ENCODE assay signal across 17 mouse cellular contexts in genomic region chr6:24543119-24543591, GRCm38 (mm10). TPM values are rescaled to one million over a fixed set of nuclear protein-coding genes. Genes with fewer than 3 reads are reported as not detected.
DNase-seq lines count a peak whose midpoint lies in the region; ATAC-seq and TF ChIP-seq lines count a peak whose summit lies in the region.
"Had no signal": no experiment of that assay in that cellular context is flagged by ENCODE, and none has a peak within 500 bp of the region (broad histone marks: within the 10 kb centered on the region; RNA-seq: fewer than 3 reads in every experiment).

No protein-coding gene starts in this region.

- H3K79me2 ChIP-seq in heart, adult 2 months (replicated peaks; ENCODE audit: control insufficient read depth, insufficient read depth, low read length), result no peaks in the 10 kb centered on the region
- no peaks in the 10 kb centered on the region for H3K79me2 ChIP-seq in CH12.LX (replicated peaks; ENCODE audit: control insufficient read depth, extremely low read depth, insufficient read depth, poor library complexity, severe bottlenecking)

- peak overlapping the region; percentile 92 for H3K27ac ChIP-seq in heart, adult 2 months
- no peak overlapping the region for H3K27ac ChIP-seq in CH12.LX (ENCODE audit: insufficient read depth, low read depth)
- H3K27ac ChIP-seq in heart, embryonic 10.5 days, result peak overlapping the region; percentile 30; the same call in 1 of the 2 replicates
- H3K27ac ChIP-seq: midbrain, embryonic 10.5 days; stomach, postnatal 0 days had no signal

- H3K9ac ChIP-seq in heart, adult 2 months (ENCODE audit: low read depth, low read length), result peak overlapping the region; percentile 68
- H3K9ac ChIP-seq in CH12.LX (ENCODE audit: insufficient read depth, low read depth), result no peak overlapping the region

- H3K4me1 ChIP-seq in heart, adult 2 months (ENCODE audit: control insufficient read depth, insufficient read depth, low read length), result no peaks in the 10 kb centered on the region; the same call in none of the 2 replicates
- peaks cover 0 to 20% of the 10 kb centered on the region in 2 experiments; a peak in 2 of 4 replicates for H3K4me1 ChIP-seq in CH12.LX (ENCODE audit: control insufficient read depth in 1 of 2, insufficient read depth in 2 of 2)
- H3K4me1 ChIP-seq in heart, embryonic 10.5 days, result peaks cover 26% of the 10 kb centered on the region
- H3K4me1 ChIP-seq: midbrain, embryonic 10.5 days had no signal

- intact Hi-C loops in heart, adult 2 months (cut with DNase I), result loop anchor here (5.0 kb wide), 1 partner anchor 54 kb away; the partner anchor contains the start of gene Lmod2
- intact Hi-C loops in heart, postnatal 36 days (cut with DNase I), result no loop called here

- H3K4me3 ChIP-seq in heart, adult 2 months, result peak overlapping the region; percentile 36
- H3K4me3 ChIP-seq in CH12.LX (replicated peaks in 1 of 3; ENCODE audit: low read depth in 2 of 3, low read length in 2 of 3, poor library complexity in 1 of 3), result no peak overlapping the region
- H3K4me3 ChIP-seq in heart, embryonic 10.5 days, result no peak overlapping the region
- H3K4me3 ChIP-seq: midbrain, embryonic 10.5 days had no signal

- TF ChIP-seq RAD21 in CH12.LX (IDR thresholded peaks at IDR 0.05; ENCODE audit: low read depth, low read length), result no peak

- dilution Hi-C loops in CH12.LX (cut with MboI; ENCODE audit: extremely low pct_ligation_motif_present, extremely low pct_unique_long_range_greater_than_20kb, low sequenced_read_pairs), result no loop called here

- 38% methylated on average over 6 of the region's 6 CpGs for WGBS in heart, adult 2 months
- 48% methylated on average over 6 of the region's 6 CpGs for WGBS in heart, embryonic 10.5 days

- no peaks in the 10 kb centered on the region for H3K27me3 ChIP-seq in heart, adult 2 months (ENCODE audit: control insufficient read depth, insufficient read depth, low read length)
- H3K27me3 ChIP-seq in CH12.LX (replicated peaks), result no peaks in the 10 kb centered on the region
- no peaks in the 10 kb centered on the region for H3K27me3 ChIP-seq in heart, embryonic 10.5 days (ENCODE audit: insufficient read depth, poor library complexity, severe bottlenecking)

- no peak for ATAC-seq in erythroblast, adult 5-6 weeks (replicated peaks; ENCODE audit: low FRiP score, poor library complexity, severe bottlenecking)
- ATAC-seq: activated CD4-positive, CD25-positive, alpha-beta regulatory T cell, adult 4 months had no signal

- TF ChIP-seq EP300 in heart, adult 2 months (IDR thresholded peaks at IDR 0.05; ENCODE audit: insufficient read depth, low read depth, low read length), result no peak
- TF ChIP-seq EP300 in CH12.LX (IDR thresholded peaks at IDR 0.05; ENCODE audit: low read length), result no peak

- peaks cover 4% of the 10 kb centered on the region; the same call in 1 of the 2 replicates for H3K36me3 ChIP-seq in heart, adult 2 months (ENCODE audit: control insufficient read depth, insufficient read depth, low read length)
- H3K36me3 ChIP-seq in CH12.LX (replicated peaks in 1 of 2; ENCODE audit: control insufficient read depth in 1 of 2, insufficient read depth in 1 of 2, low read length in 1 of 2), result no peaks in the 10 kb centered on the region
- H3K36me3 ChIP-seq in heart, embryonic 10.5 days, result no peaks in the 10 kb centered on the region
- H3K36me3 ChIP-seq: midbrain, embryonic 10.5 days had no signal

- peak; percentile 23; the same call in 1 of the 2 replicates for TF ChIP-seq POLR2A in heart, adult 2 months (IDR thresholded peaks at IDR 0.05; ENCODE audit: insufficient read depth, low read depth, low read length)
- no peak for TF ChIP-seq POLR2A in CH12.LX (IDR thresholded peaks at IDR 0.05; ENCODE audit: low read depth, low read length)

- no peaks in the 10 kb centered on the region for H3K9me3 ChIP-seq in CH12.LX (replicated peaks; ENCODE audit: low read length)
- no peaks in the 10 kb centered on the region for H3K9me3 ChIP-seq in heart, embryonic 10.5 days
- H3K9me3 ChIP-seq: midbrain, embryonic 10.5 days had no signal

- TF ChIP-seq CTCF in heart, adult 2 months (IDR thresholded peaks at IDR 0.05), result no peak
- no peak for TF ChIP-seq CTCF in CH12.LX (conservative IDR thresholded peaks at IDR 0.05 in 1 of 2, IDR thresholded peaks at IDR 0.05 in 1 of 2; ENCODE audit: low read depth in 2 of 2, low read length in 2 of 2)

- no peak overlapping the region for H3K4me2 ChIP-seq in CH12.LX (ENCODE audit: insufficient read depth, low read depth, poor library complexity, severe bottlenecking)

- peak in 1 of 2 experiments; percentile 51 for DNase-seq in heart, adult 2 months
- no peak for DNase-seq in heart, postnatal 36 days
- no peak for DNase-seq in CH12.LX (ENCODE audit: extremely low read depth)
- peak; percentile 45 to 48 for DNase-seq in cerebellum, adult 18-20 months
- DNase-seq in heart, embryonic 10.5 days (ENCODE audit: low spot score), result no peak
- DNase-seq in ovary, postnatal 36 days (ENCODE audit: low spot score), result no peak
- no peak for DNase-seq in lung, postnatal 14 days
- DNase-seq: kidney, postnatal 4 days; liver; spleen, adult 18-20 months; thymus, postnatal 36 days had no signal

- in situ Hi-C loops in CH12.LX (cut with MboI; ENCODE audit: low pct_ligation_motif_present, low pct_unique_long_range_greater_than_20kb, low sequenced_read_pairs), result no loop called here

TF ChIP-seq in CH12.LX, 34 proteins besides CTCF, POLR2A, EP300 and RAD21:
- no peak for TF ChIP-seq POLR2AphosphoS2 (IDR thresholded peaks at IDR 0.05; ENCODE audit: low read depth, low read length)
- peak; percentile 49; the same call in 1 of the 2 replicates for TF ChIP-seq MAFK (IDR thresholded peaks at IDR 0.05; ENCODE audit: insufficient replicate concordance, low read length)

RNA-seq across cellular contexts. Expression of gene Asb15, which starts 15.2 kb away (rescaled TPM):
- total RNA-seq in heart, adult 2 months (2021), result 10 to 100 TPM; 61.4 to 69.9 TPM
- polyA plus RNA-seq in heart, adult 2 months (2012; rRNA removed), result 31.0 and 61.4 TPM in 2 replicates
- total RNA-seq in heart, postnatal 36 days (2021), result 10 to 100 TPM; 52.2 to 59.3 TPM
- total RNA-seq in CH12.LX (2012; rRNA removed) (not detected in 2 replicates), CH12.LX (2014; rRNA removed) (not detected in 2 replicates)
- polyA plus RNA-seq in CH12.LX (2012; ENCODE audit: insufficient read length, low read depth), result 0.10 TPM in 2 replicates
- polyA plus RNA-seq in heart, embryonic 10.5 days (2016; fragmentation: Nextera tagmentation; extraction: Ambion mirVana), result not detected in 2 replicates
- not detected in 2 replicates for total RNA-seq in erythroblast, adult 5-6 weeks (2015; ENCODE audit: low replicate concordance)
- total RNA-seq in erythroblast, adult 5-6 weeks (2017; ENCODE audit: low replicate concordance), result not detected in 2 replicates
- polyA plus RNA-seq: activated CD4-positive, CD25-positive, alpha-beta regulatory T cell, adult 4 months; C2C12; hindbrain, embryonic 11.5 days; midbrain, embryonic 10.5 days had no signal

RNA-seq across cellular contexts. Expression of gene Ndufa5, which starts 15.3 kb away (rescaled TPM):
- 1,000 to 10,000 TPM; 1,490 to 1,734 TPM for total RNA-seq in heart, adult 2 months (2021)
- 66.3 and 92.6 TPM in 2 replicates for polyA plus RNA-seq in heart, adult 2 months (2012; rRNA removed)
- total RNA-seq in heart, postnatal 36 days (2021), result 1,000 to 10,000 TPM; 1,562 to 1,637 TPM
- total RNA-seq in CH12.LX (2012; rRNA removed) (162 and 222 TPM in 2 replicates), CH12.LX (2014; rRNA removed) (67.2 and 92.0 TPM in 2 replicates)
- polyA plus RNA-seq in CH12.LX (2012; ENCODE audit: insufficient read length, low read depth), result 372 and 433 TPM in 2 replicates
- polyA plus RNA-seq in heart, embryonic 10.5 days (2016; fragmentation: Nextera tagmentation; extraction: Ambion mirVana), result 471 and 587 TPM in 2 replicates
- 14.0 and 24.2 TPM in 2 replicates for total RNA-seq in erythroblast, adult 5-6 weeks (2015; ENCODE audit: low replicate concordance)
- 44.5 and 82.2 TPM in 2 replicates for total RNA-seq in erythroblast, adult 5-6 weeks (2017; ENCODE audit: low replicate concordance)

RNA-seq across cellular contexts. Expression of gene Iqub, which starts 28.3 kb away (rescaled TPM):
- under 1 TPM; 0.47 to 0.52 TPM for total RNA-seq in heart, adult 2 months (2021)
- 0.06 and 0.08 TPM in 2 replicates for polyA plus RNA-seq in heart, adult 2 months (2012; rRNA removed)
- under 1 TPM; 0.42 to 0.46 TPM for total RNA-seq in heart, postnatal 36 days (2021)
- total RNA-seq in CH12.LX (2012; rRNA removed) (not detected in 2 replicates), CH12.LX (2014; rRNA removed) (not detected in 2 replicates)
- polyA plus RNA-seq in CH12.LX (2012; ENCODE audit: insufficient read length, low read depth), result not detected in 2 replicates
- 0.30 and 0.38 TPM in 2 replicates for polyA plus RNA-seq in heart, embryonic 10.5 days (2016; fragmentation: Nextera tagmentation; extraction: Ambion mirVana)
- not detected in 2 replicates for total RNA-seq in erythroblast, adult 5-6 weeks (2015; ENCODE audit: low replicate concordance)
- not detected in 2 replicates for total RNA-seq in erythroblast, adult 5-6 weeks (2017; ENCODE audit: low replicate concordance)
- polyA plus RNA-seq: activated CD4-positive, CD25-positive, alpha-beta regulatory T cell, adult 4 months; C2C12; stomach, postnatal 0 days had no signal

RNA-seq across cellular contexts. Expression of gene Lmod2, which starts 54.4 kb away (rescaled TPM):
- 100 to 1,000 TPM; 691 to 757 TPM for total RNA-seq in heart, adult 2 months (2021)
- polyA plus RNA-seq in heart, adult 2 months (2012; rRNA removed), result 191 and 268 TPM in 2 replicates
- 1,000 to 10,000 TPM in 1 of 2 experiments, 100 to 1,000 TPM in 1; 760 to 1,125 TPM for total RNA-seq in heart, postnatal 36 days (2021)
- total RNA-seq in CH12.LX (2012; rRNA removed), result not detected in 2 replicates
- total RNA-seq in CH12.LX (2014; rRNA removed), result not detected in 2 replicates
- not detected in 2 replicates for polyA plus RNA-seq in CH12.LX (2012; ENCODE audit: insufficient read length, low read depth)
- 19.9 and 36.7 TPM in 2 replicates for polyA plus RNA-seq in heart, embryonic 10.5 days (2016; fragmentation: Nextera tagmentation; extraction: Ambion mirVana)
- total RNA-seq in erythroblast, adult 5-6 weeks (2015; ENCODE audit: low replicate concordance), result not detected in 2 replicates
- not detected in 2 replicates for total RNA-seq in erythroblast, adult 5-6 weeks (2017; ENCODE audit: low replicate concordance)
- polyA plus RNA-seq: activated CD4-positive, CD25-positive, alpha-beta regulatory T cell, adult 4 months; hindbrain, embryonic 11.5 days; stomach, postnatal 0 days had no signal

Comparison
In these comparisons a context has a peak if more than half of its experiments do, and no peak if none do; other contexts are left out.
1. DNase-seq: peak in cerebellum, adult 18-20 months (2 of 2); none in heart, postnatal 36 days (0 of 2), CH12.LX (single experiment), heart, embryonic 10.5 days (single experiment), ovary, postnatal 36 days (single experiment) and lung, postnatal 14 days (single experiment).
2. RNA of gene Asb15, which starts 15.2 kb away (total RNA-seq): 61.4 to 69.9 TPM in heart, adult 2 months and 52.2 to 59.3 TPM in heart, postnatal 36 days; not detected in CH12.LX and not detected in erythroblast, adult 5-6 weeks; every median in the first group is over 10 times any median in the second.
3. RNA of gene Ndufa5, which starts 15.3 kb away (total RNA-seq): 1,490 to 1,734 TPM in heart, adult 2 months and 1,562 to 1,637 TPM in heart, postnatal 36 days; 67.2 to 222 TPM in CH12.LX and 14.0 to 82.2 TPM in erythroblast, adult 5-6 weeks; every median in the first group is over 4 times any median in the second.